Mouse (Mus musculus): ENCODE results near the gene Frmd4b. TPM values are rescaled to one million over a fixed set of nuclear protein-coding genes. Genes with fewer than 3 reads are reported as not detected.
A peak's percentile ranks its signal among the peaks of the same experiment; 100 is the strongest.

Gene Frmd4b
- polyA plus RNA-seq, 1 experiment: 15.4 TPM

DNA sequence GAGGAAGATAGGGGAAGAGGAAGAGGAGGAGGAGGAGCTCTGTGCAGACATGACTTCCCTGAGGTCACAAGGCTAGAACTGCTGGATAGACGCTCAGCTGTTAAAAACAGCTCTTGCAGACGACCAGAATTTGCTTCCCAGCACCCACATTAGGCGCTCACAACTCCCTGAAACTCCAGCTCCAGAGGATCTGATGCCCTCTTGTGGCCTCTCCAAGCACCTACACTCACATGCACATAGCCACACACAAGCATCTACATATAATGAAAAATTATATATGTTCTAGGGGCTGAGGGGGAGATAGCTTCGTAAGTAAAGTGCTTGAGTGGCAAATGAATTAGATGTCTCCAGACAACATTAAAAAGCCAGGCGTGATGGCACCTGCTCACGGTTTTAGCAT lies 378.0 kb downstream of the Frmd4b start:
- Histone ChIP-seq H3K4me3 (replicated peaks; ENCODE audit: control insufficient read depth, low read depth, low read length) (no peak overlapping the region), H3K27ac (ENCODE audit: control insufficient read depth, insufficient read depth, low read depth, low read length, poor library complexity) (no peak overlapping the region), H3K4me1 (ENCODE audit: control insufficient read depth, insufficient read depth, low read length) (no peaks in the 10 kb centered on the region)
- 0 out of 2 replicates have a peak, but pooled peaks have one; percentile 7 for TF ChIP-seq CTCF (IDR thresholded peaks at IDR 0.05; ENCODE audit: control insufficient read depth, insufficient read depth, low read length)
- no peak for TF ChIP-seq POLR2A (IDR thresholded peaks at IDR 0.05; ENCODE audit: borderline replicate concordance, control insufficient read depth, low read depth, low read length)
- WGBS: 88% methylated on average over 6 of the region's 6 CpGs

Other genes with a start within 250 kb of the Frmd4b start
- 0.47 and 1.2 TPM in 2 replicates for gene Mitf, start 189.5 kb upstream of the Frmd4b start, polyA plus RNA-seq (2011; ENCODE audit: insufficient read depth, insufficient read length, low replicate concordance, missing spikeins)

Data from bone marrow, adult 2 months (tissue).